19 mouse cellular contexts compared by ENCODE assay signal in genomic region chr2:3633137-3633536, GRCm38 (mm10).
DNase-seq lines count a peak whose midpoint lies in the region; ATAC-seq and TF ChIP-seq lines count a peak whose summit lies in the region.
"Had no signal": no experiment of that assay in that cellular context is flagged by ENCODE, and none has a peak within 500 bp of the region (broad histone marks: within the 10 kb centered on the region; RNA-seq: fewer than 3 reads in every experiment).

No protein-coding gene starts in this region.

- no peaks in the 10 kb centered on the region for H3K9me3 ChIP-seq in forebrain, postnatal 0 days (ENCODE audit: low read length)
- no peaks in the 10 kb centered on the region; the same call in 1 of the 2 replicates for H3K9me3 ChIP-seq in forebrain, embryonic 10.5 days
- H3K9me3 ChIP-seq: stomach, embryonic 15.5 days had no signal

- intact Hi-C loops in left cerebral cortex, postnatal 4 days (cut with DNase I): no loop called here
- intact Hi-C loops in left cerebral cortex, adult 2 months (cut with DNase I): no loop called here
- intact Hi-C loops in gastrocnemius, postnatal 14 days (cut with DNase I; ENCODE audit: low total_unique reads): no loop called here

- peak; percentile 70 for ATAC-seq in forebrain, postnatal 0 days
- ATAC-seq: activated CD4-positive, CD25-positive, alpha-beta regulatory T cell, adult 4 months; liver, postnatal 0 days; midbrain, embryonic 16.5 days had no signal

- H3K4me2 ChIP-seq in forebrain, postnatal 0 days (ENCODE audit: low read depth): no peak overlapping the region
- H3K4me2 ChIP-seq: stomach, embryonic 15.5 days had no signal

- no peaks in the 10 kb centered on the region for H3K27me3 ChIP-seq in forebrain, postnatal 0 days (ENCODE audit: insufficient read depth, low read length)
- H3K27me3 ChIP-seq in forebrain, embryonic 10.5 days (ENCODE audit: poor library complexity, severe bottlenecking): no peaks in the 10 kb centered on the region
- H3K27me3 ChIP-seq: stomach, embryonic 15.5 days had no signal

- no peak overlapping the region for H3K9ac ChIP-seq in forebrain, postnatal 0 days
- H3K9ac ChIP-seq: liver, postnatal 0 days; stomach, embryonic 15.5 days had no signal

- WGBS in forebrain, postnatal 0 days: 61% methylated on average over 9 of the region's 9 CpGs
- 89% methylated on average over 9 of the region's 9 CpGs for WGBS in forebrain, embryonic 10.5 days

- H3K4me3 ChIP-seq in forebrain, postnatal 0 days (ENCODE audit: low read depth, low read length): no peak overlapping the region
- no peak overlapping the region for H3K4me3 ChIP-seq in forebrain, embryonic 10.5 days
- H3K4me3 ChIP-seq in left cerebral cortex, adult 2 months: no peak overlapping the region
- H3K4me3 ChIP-seq: erythroblast, embryonic 14.5 days; stomach, embryonic 15.5 days had no signal

- DNase-seq in forebrain, postnatal 0 days: peak; percentile 55
- DNase-seq in forebrain, embryonic 10.5 days (ENCODE audit: extremely low spot score, low spot score): no peak
- DNase-seq in left cerebral cortex, postnatal 4 days: peak; percentile 55
- no peak for DNase-seq in left cerebral cortex, adult 2 months (ENCODE audit: extremely low spot score in 1 of 2, low spot score in 2 of 2)
- peak; percentile 27 for DNase-seq in adrenal gland, postnatal 10 days
- peak; percentile 54 for DNase-seq in gastrocnemius, postnatal 14 days
- DNase-seq in spleen, postnatal 4 days (ENCODE audit: low spot score in 2 of 2): no peak
- no peak for DNase-seq in left cerebral cortex, adult 18-20 months (ENCODE audit: low spot score in 2 of 2)
- DNase-seq: cerebellum, adult 11 months; kidney, adult 11 months; kidney, postnatal 25 days; liver, postnatal 0 days; right cerebral cortex, postnatal 14 days; thymus, postnatal 25 days had no signal

- TF ChIP-seq CTCF in forebrain, postnatal 0 days (IDR thresholded peaks at IDR 0.05; ENCODE audit: low read depth): no peak
- no peak for TF ChIP-seq CTCF in left cerebral cortex, adult 2 months (IDR thresholded peaks at IDR 0.05)

- no peak overlapping the region for H3K27ac ChIP-seq in forebrain, postnatal 0 days (ENCODE audit: low read depth, low read length)
- H3K27ac ChIP-seq in forebrain, embryonic 10.5 days: no peak overlapping the region
- H3K27ac ChIP-seq in left cerebral cortex, adult 2 months: no peak overlapping the region
- H3K27ac ChIP-seq: macrophage; stomach, embryonic 15.5 days had no signal

- no peaks in the 10 kb centered on the region for H3K36me3 ChIP-seq in forebrain, postnatal 0 days (ENCODE audit: insufficient read depth)
- no peaks in the 10 kb centered on the region for H3K36me3 ChIP-seq in forebrain, embryonic 10.5 days (replicated peaks)
- H3K36me3 ChIP-seq: stomach, embryonic 15.5 days had no signal

- H3K4me1 ChIP-seq in forebrain, postnatal 0 days (ENCODE audit: insufficient read depth): no peaks in the 10 kb centered on the region
- no peaks in the 10 kb centered on the region for H3K4me1 ChIP-seq in forebrain, embryonic 10.5 days
- H3K4me1 ChIP-seq: stomach, embryonic 15.5 days had no signal

Comparison
In these comparisons a context has a peak if more than half of its experiments do, and no peak if none do; other contexts are left out.
1. DNase-seq: peak in forebrain, postnatal 0 days (single experiment), left cerebral cortex, postnatal 4 days (single experiment), adrenal gland, postnatal 10 days (single experiment) and gastrocnemius, postnatal 14 days (single experiment); none in forebrain, embryonic 10.5 days (single experiment), left cerebral cortex, adult 2 months (0 of 2), spleen, postnatal 4 days (0 of 2) and left cerebral cortex, adult 18-20 months (0 of 2).